Mouse (Mus musculus): ENCODE data around the gene Bscl2. TPM values are rescaled to one million over a fixed set of nuclear protein-coding genes. Genes with fewer than 3 reads are reported as not detected.

Bscl2 gene
- polyA plus RNA-seq, 1 experiment, result 125 TPM

Other genes starting within 250 kb of the Bscl2 start
- gene Slc22a8, start 246.2 kb upstream of the Bscl2 start, polyA plus RNA-seq (2012; rRNA removed), result not detected in 2 replicates
- gene Slc22a6, start 219.4 kb upstream of the Bscl2 start, polyA plus RNA-seq (2012; rRNA removed), result not detected in 2 replicates
- 8.6 and 12.4 TPM in 2 replicates for gene Chrm1, start 173.7 kb upstream of the Bscl2 start, polyA plus RNA-seq (2012; rRNA removed)
- 77.3 and 84.0 TPM in 2 replicates for gene Slc3a2, start 114.1 kb upstream of the Bscl2 start, polyA plus RNA-seq (2012; rRNA removed)
- gene Wdr74, start 101.6 kb upstream of the Bscl2 start, polyA plus RNA-seq (2012; rRNA removed), result 23.1 and 24.6 TPM in 2 replicates
- not detected in 2 replicates for gene 1700092M07Rik, start 96.7 kb upstream of the Bscl2 start, polyA plus RNA-seq (2012; rRNA removed)
- 76.8 and 84.3 TPM in 2 replicates for gene Stx5a, start 96.1 kb upstream of the Bscl2 start, polyA plus RNA-seq (2012; rRNA removed)
- 46.2 and 48.5 TPM in 2 replicates for gene Nxf1, start 80.4 kb upstream of the Bscl2 start, polyA plus RNA-seq (2012; rRNA removed)
- 138 and 175 TPM in 2 replicates for gene Tmem223, start 66.5 kb upstream of the Bscl2 start, polyA plus RNA-seq (2012; rRNA removed)
- gene Tmem179b, start 63.0 kb upstream of the Bscl2 start, polyA plus RNA-seq (2012; rRNA removed), result 72.7 and 126 TPM in 2 replicates
- gene Taf6l, start 51.0 kb upstream of the Bscl2 start, polyA plus RNA-seq (2012; rRNA removed), result 9.5 and 9.9 TPM in 2 replicates
- 17.4 and 20.0 TPM in 2 replicates for gene Polr2g, start 38.9 kb upstream of the Bscl2 start, polyA plus RNA-seq (2012; rRNA removed)
- 1.6 and 1.9 TPM in 2 replicates for gene Zbtb3, start 34.9 kb upstream of the Bscl2 start, polyA plus RNA-seq (2012; rRNA removed)
- gene Ttc9c, start 18.1 kb upstream of the Bscl2 start, polyA plus RNA-seq (2012; rRNA removed), result 9.8 and 12.1 TPM in 2 replicates
- gene Hnrnpul2, start 17.5 kb upstream of the Bscl2 start, polyA plus RNA-seq (2012; rRNA removed), result 23.2 and 24.4 TPM in 2 replicates
- 2.4 and 6.1 TPM in 2 replicates for gene AC129217.1, start 7.7 kb upstream of the Bscl2 start, polyA plus RNA-seq (2012; rRNA removed)
- 2.1 and 2.8 TPM in 2 replicates for gene Gng3, start 1.7 kb downstream of the Bscl2 start, polyA plus RNA-seq (2012; rRNA removed)
- gene Lrrn4cl, start 13.3 kb downstream of the Bscl2 start, polyA plus RNA-seq (2012; rRNA removed), result 1.5 and 3.0 TPM in 2 replicates
- gene Ubxn1, start 34.0 kb downstream of the Bscl2 start, polyA plus RNA-seq (2012; rRNA removed), result 113 and 124 TPM in 2 replicates
- gene Uqcc3, start 43.5 kb downstream of the Bscl2 start, polyA plus RNA-seq (2012; rRNA removed), result 24.9 and 27.0 TPM in 2 replicates
- gene Lbhd1, start 46.3 kb downstream of the Bscl2 start, polyA plus RNA-seq (2012; rRNA removed), result 0.76 and 1.1 TPM in 2 replicates
- gene Gm49403, start 46.5 kb downstream of the Bscl2 start, polyA plus RNA-seq (2012; rRNA removed), result not detected in 2 replicates
- 9.0 and 12.8 TPM in 2 replicates for gene 1810009A15Rik, start 51.4 kb downstream of the Bscl2 start, polyA plus RNA-seq (2012; rRNA removed)
- not detected in 2 replicates for gene Gm49416, start 51.5 kb downstream of the Bscl2 start, polyA plus RNA-seq (2012; rRNA removed)
- gene Ints5, start 55.5 kb downstream of the Bscl2 start, polyA plus RNA-seq (2012; rRNA removed), result 24.4 and 26.7 TPM in 2 replicates
- gene Ganab, start 60.6 kb downstream of the Bscl2 start, polyA plus RNA-seq (2012; rRNA removed), result 94.0 and 114 TPM in 2 replicates
- gene B3gat3, start 82.9 kb downstream of the Bscl2 start, polyA plus RNA-seq (2012; rRNA removed), result 114 and 123 TPM in 2 replicates
- gene Rom1, start 91.9 kb downstream of the Bscl2 start, polyA plus RNA-seq (2012; rRNA removed), result 11.4 and 12.6 TPM in 2 replicates
- 34.6 and 42.8 TPM in 2 replicates for gene Eml3, start 92.1 kb downstream of the Bscl2 start, polyA plus RNA-seq (2012; rRNA removed)
- 17.1 and 24.9 TPM in 2 replicates for gene Mta2, start 104.4 kb downstream of the Bscl2 start, polyA plus RNA-seq (2012; rRNA removed)
- 14.7 and 16.6 TPM in 2 replicates for gene Tut1, start 116.4 kb downstream of the Bscl2 start, polyA plus RNA-seq (2012; rRNA removed)
- 172 and 210 TPM in 2 replicates for gene Eef1g, start 129.6 kb downstream of the Bscl2 start, polyA plus RNA-seq (2012; rRNA removed)
- 26.2 and 29.7 TPM in 2 replicates for gene Ahnak, start 151.8 kb downstream of the Bscl2 start, polyA plus RNA-seq (2012; rRNA removed)

Data from colon, adult 2 months (tissue).